Mouse (Mus musculus) liver, postnatal 0 days (tissue): Measurements from ENCODE around the gene Krtap16-1. TPM values are rescaled to one million over a fixed set of nuclear protein-coding genes. Genes with fewer than 3 reads are reported as not detected.
A peak's percentile ranks its signal among the peaks of the same experiment; 100 is the strongest.

Experiments used
- ATAC-seq: fragments of 200-750 bp; cut with Nextera tagmentation; 2 replicates; pipeline ENCODE4 v1.8.0; 2017; ENCODE audit warnings: mild to moderate bottlenecking, moderate library complexity
- DNase-seq: peaks from one replicate; pipeline ENCODE4 v3.0.0-alpha.2; 2016
- H3K27ac ChIP-seq: fragments of 300-500 bp; sonication (generic); 2 replicates; pipeline ENCODE4 v1.5.1; 2014; ENCODE audit warnings: antibody characterized with exemption, moderate library complexity, mild to moderate bottlenecking, low read depth
- H3K27me3 ChIP-seq: fragments of 300-500 bp; sonication (generic); 2 replicates; pipeline ENCODE4 v1.6.1; 2014; ENCODE audit warnings: low read length, control low read depth, mixed read lengths; ENCODE audit not compliant: insufficient read depth
- H3K36me3 ChIP-seq: fragments of 300-500 bp; sonication (generic); replicated peaks from 2 replicates; pipeline ENCODE4 v1.6.1; 2014; ENCODE audit warnings: mild to moderate bottlenecking, control low read depth, low read length, moderate library complexity, mixed read lengths; ENCODE audit not compliant: insufficient read depth
- H3K4me1 ChIP-seq: fragments of 300-500 bp; sonication (generic); 2 replicates; pipeline ENCODE4 v1.6.1; 2014; ENCODE audit warnings: antibody characterized with exemption, mild to moderate bottlenecking, control low read depth; ENCODE audit not compliant: insufficient read depth
- H3K4me2 ChIP-seq: fragments of 300-500 bp; sonication (generic); 2 replicates; pipeline ENCODE4 v1.6.1; 2014; ENCODE audit warnings: low read depth, mild to moderate bottlenecking, low read length, moderate library complexity, mixed read lengths
- H3K4me3 ChIP-seq: fragments of 300-500 bp; sonication (generic); 2 replicates; pipeline ENCODE4 v1.5.1; 2014; ENCODE audit warnings: low read depth, low read length
- H3K9ac ChIP-seq: fragments of 300-500 bp; sonication (generic); replicated peaks from 2 replicates; pipeline ENCODE4 v1.6.1; 2014; ENCODE audit warnings: mild to moderate bottlenecking, moderate library complexity
- H3K9me3 ChIP-seq: fragments of 300-500 bp; sonication (generic); 2 replicates; pipeline ENCODE4 v1.6.1; 2016; ENCODE audit warnings: mild to moderate bottlenecking, control low read depth, low read length, mixed read lengths
- CTCF ChIP-seq: sonication (generic); IDR thresholded peaks from 2 replicates; pipeline ENCODE4 v1.5.1; 2016; ENCODE audit warnings: antibody characterized with exemption, low read depth
- EP300 ChIP-seq: IDR thresholded peaks from 2 replicates; pipeline ENCODE4 v1.6.1; 2016; ENCODE audit warnings: antibody characterized with exemption, low read depth, mild to moderate bottlenecking
- WGBS: fragments of 180-500 bp; shearing (Covaris S2); extraction: QIAGEN DNeasy Blood & Tissue Kit; methylation state at CpG from one replicate; pipeline ENCODE4 v1.1.7; 2014; ENCODE audit not compliant: insufficient replicate concordance; 5-methylcytosine and 5-hydroxymethylcytosine counted together
- polyA plus RNA-seq: library from polyadenylated mRNA; unstranded; fragments of >200 nt; fragmentation: Nextera tagmentation; extraction: Ambion mirVana; gene quantifications from 2 replicates; pipeline ENCODE4 v1.2.1, GENCODE M21; 2015

The Krtap16-1 gene
- polyA plus RNA-seq, 1 experiment from 2014 or later, result not detected

GRCm38 (mm10) chr11:100010682-100011081 is 24.3 kb upstream of the Krtap16-1 start:
- Histone ChIP-seq H3K36me3 (no peaks in the 10 kb centered on the region), H3K9me3 (no peaks in the 10 kb centered on the region), H3K27me3 (no peaks in the 10 kb centered on the region), H3K4me1 (no peaks in the 10 kb centered on the region), H3K4me3 (no peak overlapping the region), H3K4me2 (no peak overlapping the region), H3K9ac (no peak overlapping the region), H3K27ac (no peak overlapping the region)
- 74% methylated on average over 5 of the region's 5 CpGs for WGBS
- TF ChIP-seq CTCF (no peak), EP300 (no peak)
- DNase-seq (no peak), ATAC-seq (no peak)

GRCm38 (mm10) chr11:100008336-100008735 is 21.9 kb upstream of the Krtap16-1 start:
- Histone ChIP-seq H3K9ac (no peak overlapping the region), H3K27ac (no peak overlapping the region), H3K4me1 (no peaks in the 10 kb centered on the region), H3K4me3 (no peak overlapping the region), H3K27me3 (no peaks in the 10 kb centered on the region), H3K9me3 (no peaks in the 10 kb centered on the region), H3K4me2 (no peak overlapping the region), H3K36me3 (no peaks in the 10 kb centered on the region)
- no peak for ATAC-seq
- TF ChIP-seq EP300 (no peak), CTCF (no peak)
- 78% methylated on average over 5 of the region's 5 CpGs for WGBS
- DNase-seq, result no peak

GRCm38 (mm10) chr11:100006624-100007023 is 20.2 kb upstream of the Krtap16-1 start:
- Histone ChIP-seq H3K9me3 (no peaks in the 10 kb centered on the region), H3K27ac (no peak overlapping the region), H3K4me1 (no peaks in the 10 kb centered on the region), H3K27me3 (no peaks in the 10 kb centered on the region), H3K4me3 (no peak overlapping the region), H3K9ac (no peak overlapping the region), H3K36me3 (no peaks in the 10 kb centered on the region), H3K4me2 (no peak overlapping the region)
- TF ChIP-seq EP300, result no peak
- TF ChIP-seq CTCF, result peak; percentile 54
- ATAC-seq, result no peak
- DNase-seq, result no peak
- WGBS, result 51% methylated on average over 3 of the region's 3 CpGs

GRCm38 (mm10) chr11:100005905-100006304 is 19.5 kb upstream of the Krtap16-1 start:
- no peak overlapping the region for H3K27ac ChIP-seq
- ATAC-seq (no peak), DNase-seq (no peak)
- no peak overlapping the region for H3K4me2 ChIP-seq
- H3K9me3 ChIP-seq, result no peaks in the 10 kb centered on the region
- no peak overlapping the region for H3K9ac ChIP-seq
- no peak overlapping the region for H3K4me3 ChIP-seq
- no peaks in the 10 kb centered on the region for H3K36me3 ChIP-seq
- H3K4me1 ChIP-seq, result no peaks in the 10 kb centered on the region
- no peak for TF ChIP-seq EP300
- no peak for TF ChIP-seq CTCF
- WGBS, result 78% methylated on average over 8 of the region's 8 CpGs
- no peaks in the 10 kb centered on the region for H3K27me3 ChIP-seq

DNA sequence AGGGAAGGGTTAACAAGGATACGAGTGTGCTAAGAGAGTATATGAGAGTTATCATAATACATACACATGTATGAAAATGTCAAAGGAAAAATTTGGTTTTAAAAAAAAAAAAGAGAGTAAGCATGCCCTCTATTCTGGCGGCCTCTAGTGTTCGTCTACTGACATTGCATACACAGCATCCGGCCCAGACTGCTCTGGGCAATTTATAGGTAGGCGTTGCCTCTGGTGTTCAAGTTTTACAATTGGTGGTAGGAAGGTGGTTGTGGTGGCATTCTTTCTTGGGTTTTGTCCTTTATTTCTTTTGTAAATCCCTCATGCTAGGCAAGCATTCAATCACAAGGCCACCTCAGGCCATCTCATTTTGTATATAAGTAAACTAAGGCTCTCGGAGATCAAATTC is 18.4 kb upstream of the Krtap16-1 start:
- no peak overlapping the region for H3K4me3 ChIP-seq
- no peaks in the 10 kb centered on the region for H3K36me3 ChIP-seq
- DNase-seq (peak; percentile 29), ATAC-seq (no peak)
- no peak overlapping the region for H3K4me2 ChIP-seq
- 23% methylated on average over 6 of the region's 6 CpGs for WGBS
- TF ChIP-seq CTCF (peak; percentile 74), EP300 (no peak)
- H3K4me1 ChIP-seq, result no peaks in the 10 kb centered on the region
- H3K27ac ChIP-seq, result no peak overlapping the region
- no peaks in the 10 kb centered on the region for H3K9me3 ChIP-seq
- H3K27me3 ChIP-seq, result no peaks in the 10 kb centered on the region
- H3K9ac ChIP-seq, result no peak overlapping the region

- Histone ChIP-seq H3K4me2 (no peak overlapping the region), H3K27me3 (0 out of 2 replicates have a peak, but pooled peaks cover 3% of the 10 kb centered on the region), H3K36me3 (no peaks in the 10 kb centered on the region), H3K9me3 (no peaks in the 10 kb centered on the region), H3K27ac (no peak overlapping the region), H3K4me1 (no peaks in the 10 kb centered on the region), H3K9ac (no peak overlapping the region), H3K4me3 (no peak overlapping the region)
- 75% methylated on average over 7 of the region's 7 CpGs for WGBS
- TF ChIP-seq CTCF (no peak), EP300 (no peak)
- ATAC-seq (no peak), DNase-seq (no peak)
Measured at GRCm38 (mm10) chr11:99999091-99999490, 12.7 kb upstream of the Krtap16-1 start.

- no peak for TF ChIP-seq CTCF
- TF ChIP-seq EP300, result no peak
- no peak for DNase-seq
- no peak overlapping the region for H3K4me3 ChIP-seq
- no peaks in the 10 kb centered on the region for H3K36me3 ChIP-seq
- H3K27ac ChIP-seq, result no peak overlapping the region
- no peak overlapping the region for H3K4me2 ChIP-seq
- H3K27me3 ChIP-seq, result 0 out of 2 replicates have a peak, but pooled peaks cover 6% of the 10 kb centered on the region
- H3K9ac ChIP-seq, result no peak overlapping the region
- no peaks in the 10 kb centered on the region for H3K4me1 ChIP-seq
- H3K9me3 ChIP-seq, result no peaks in the 10 kb centered on the region
- ATAC-seq, result no peak
- 36% methylated on average over 4 of the region's 4 CpGs for WGBS
Measured at GRCm38 (mm10) chr11:99994384-99994661, 7.9 kb upstream of the Krtap16-1 start.
